Mouse (Mus musculus) kidney, embryonic 14.5 days (tissue): ENCODE data around the gene B430218F22Rik. TPM values are rescaled to one million over a fixed set of nuclear protein-coding genes. Genes with fewer than 3 reads are reported as not detected.

Source experiments
- ATAC-seq: fragments of 200-750 bp; cut with Nextera tagmentation; 2 replicates; pipeline ENCODE4 v1.8.0; 2017; ENCODE audit warnings: moderate number of reproducible peaks, mild to moderate bottlenecking, moderate TSS enrichment, moderate library complexity; ENCODE audit not compliant: low FRiP score, low TSS enrichment
- H3K27ac ChIP-seq: fragments of 300-500 bp; sonication (generic); 2 replicates; pipeline ENCODE4 v1.5.1; 2014; ENCODE audit warnings: low read depth, mild to moderate bottlenecking, low read length, moderate library complexity, mixed read lengths
- H3K27me3 ChIP-seq: fragments of 300-500 bp; sonication (generic); 2 replicates; pipeline ENCODE4 v1.6.1; 2014; ENCODE audit warnings: mild to moderate bottlenecking, low read length; ENCODE audit not compliant: control insufficient read depth, insufficient read depth
- H3K36me3 ChIP-seq: fragments of 300-500 bp; sonication (generic); 2 replicates; pipeline ENCODE4 v1.6.1; 2014; ENCODE audit warnings: low read length, mixed read lengths; ENCODE audit not compliant: control insufficient read depth, insufficient read depth
- H3K4me1 ChIP-seq: fragments of 300-500 bp; sonication (generic); 2 replicates; pipeline ENCODE4 v1.6.1; 2014; ENCODE audit warnings: low read length, mixed read lengths; ENCODE audit not compliant: control insufficient read depth, insufficient read depth
- H3K4me2 ChIP-seq: fragments of 300-500 bp; sonication (generic); replicated peaks from 2 replicates; pipeline ENCODE4 v1.6.1; 2014; ENCODE audit warnings: low read depth, mild to moderate bottlenecking, low read length
- H3K4me3 ChIP-seq: fragments of 300-500 bp; sonication (generic); 2 replicates; pipeline ENCODE4 v1.5.1; 2014; ENCODE audit warnings: mild to moderate bottlenecking, low read length
- H3K9ac ChIP-seq: fragments of 300-500 bp; sonication (generic); 2 replicates; pipeline ENCODE4 v1.6.1; 2014; ENCODE audit warnings: low read depth, mild to moderate bottlenecking, low read length, moderate library complexity
- H3K9me3 ChIP-seq: fragments of 300-500 bp; sonication (generic); 2 replicates; pipeline ENCODE4 v1.6.1; 2016; ENCODE audit warnings: low read length; ENCODE audit not compliant: control insufficient read depth
- WGBS: fragments of 180-500 bp; shearing (Covaris S2); extraction: QIAGEN DNeasy Blood & Tissue Kit; methylation state at CpG from one replicate; pipeline ENCODE4 v1.1.7; 2014; 5-methylcytosine and 5-hydroxymethylcytosine counted together
- polyA plus RNA-seq: library from polyadenylated mRNA; unstranded; fragments of >200 nt; fragmentation: Nextera tagmentation; extraction: Ambion mirVana; gene quantifications from 2 replicates; pipeline ENCODE4 v1.2.1, GENCODE M21; 2014

Gene B430218F22Rik
- polyA plus RNA-seq, 1 experiment from 2014 or later: 1.2 TPM

DNA sequence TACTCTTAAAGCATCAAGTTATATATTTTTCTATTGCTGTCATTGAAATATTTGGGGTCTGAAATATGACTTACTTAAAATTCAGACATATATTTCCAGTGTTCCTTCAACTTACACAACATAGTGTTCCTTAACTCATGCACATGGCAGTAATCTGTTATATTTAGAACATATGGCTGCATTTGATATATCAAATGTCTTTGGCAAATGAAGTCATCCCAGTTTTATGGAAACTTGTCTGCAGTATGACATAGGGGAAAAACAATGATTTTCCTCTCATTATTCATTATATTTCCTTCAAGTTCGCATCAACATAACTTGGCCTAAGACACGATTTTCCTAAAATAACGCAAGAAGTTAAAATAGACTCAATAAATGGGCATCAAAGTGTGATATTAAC, 9.4 kb downstream of the B430218F22Rik start:
- H3K9me3 ChIP-seq: no peaks in the 10 kb centered on the region
- no peaks in the 10 kb centered on the region for H3K36me3 ChIP-seq
- H3K4me1 ChIP-seq: no peaks in the 10 kb centered on the region
- H3K4me3 ChIP-seq: no peak overlapping the region
- H3K27ac ChIP-seq: no peak overlapping the region
- WGBS: 88% methylated on average over 3 of the region's 3 CpGs
- ATAC-seq: no peak
- no peaks in the 10 kb centered on the region for H3K27me3 ChIP-seq
- H3K4me2 ChIP-seq: no peak overlapping the region
- no peak overlapping the region for H3K9ac ChIP-seq

DNA sequence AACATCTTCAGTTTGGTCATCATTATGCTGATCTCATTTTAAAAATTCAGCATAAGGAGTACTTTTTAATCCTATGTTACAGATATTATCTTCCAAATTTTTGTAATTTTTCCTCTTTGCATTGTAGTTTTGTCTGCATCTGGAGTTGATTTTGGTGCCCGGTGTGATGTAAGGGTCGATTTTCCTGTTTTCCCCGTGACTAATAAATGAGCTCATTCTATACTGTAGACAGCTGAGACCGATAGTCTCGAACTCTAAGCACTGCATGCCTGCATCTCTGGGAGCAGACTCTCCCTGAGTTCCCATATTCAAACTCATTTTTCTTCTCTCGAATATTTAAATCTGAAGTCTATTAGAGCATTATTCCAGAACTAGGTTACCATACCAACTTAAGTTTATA, 13.9 kb downstream of the B430218F22Rik start:
- H3K4me3 ChIP-seq: no peak overlapping the region
- H3K4me1 ChIP-seq: no peaks in the 10 kb centered on the region
- no peaks in the 10 kb centered on the region for H3K36me3 ChIP-seq
- 81% methylated on average over 6 of the region's 6 CpGs for WGBS
- no peaks in the 10 kb centered on the region for H3K9me3 ChIP-seq
- ATAC-seq: no peak
- 0 out of 2 replicates have a peak, but pooled peaks cover 4% of the 10 kb centered on the region for H3K27me3 ChIP-seq
- no peak overlapping the region for H3K27ac ChIP-seq
- no peak overlapping the region for H3K4me2 ChIP-seq
- no peak overlapping the region for H3K9ac ChIP-seq

DNA sequence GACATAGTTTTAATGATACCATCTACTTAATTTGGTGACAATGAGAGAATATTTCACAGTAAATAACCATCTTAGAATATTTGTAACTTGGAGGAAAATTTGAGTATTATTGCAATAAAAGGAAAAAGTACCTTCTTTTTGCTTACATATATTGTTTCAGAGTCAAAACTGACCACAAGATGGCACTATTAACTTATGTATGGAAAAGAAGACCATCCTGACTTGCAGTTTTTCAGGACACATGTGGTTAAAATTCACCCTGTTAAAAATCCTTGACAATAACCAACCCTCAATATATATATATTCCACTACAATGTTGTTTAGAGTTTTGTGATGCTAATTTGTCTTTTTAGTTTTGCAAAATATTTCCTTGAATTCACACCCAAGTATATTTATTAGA, 17.1 kb downstream of the B430218F22Rik start:
- H3K4me1 ChIP-seq: no peaks in the 10 kb centered on the region
- H3K27me3 ChIP-seq: 0 out of 2 replicates have a peak, but pooled peaks cover 4% of the 10 kb centered on the region
- H3K4me2 ChIP-seq: no peak overlapping the region
- H3K36me3 ChIP-seq: no peaks in the 10 kb centered on the region
- H3K9ac ChIP-seq: no peak overlapping the region
- ATAC-seq: no peak
- no peak overlapping the region for H3K4me3 ChIP-seq
- no peaks in the 10 kb centered on the region for H3K9me3 ChIP-seq
- H3K27ac ChIP-seq: no peak overlapping the region

DNA sequence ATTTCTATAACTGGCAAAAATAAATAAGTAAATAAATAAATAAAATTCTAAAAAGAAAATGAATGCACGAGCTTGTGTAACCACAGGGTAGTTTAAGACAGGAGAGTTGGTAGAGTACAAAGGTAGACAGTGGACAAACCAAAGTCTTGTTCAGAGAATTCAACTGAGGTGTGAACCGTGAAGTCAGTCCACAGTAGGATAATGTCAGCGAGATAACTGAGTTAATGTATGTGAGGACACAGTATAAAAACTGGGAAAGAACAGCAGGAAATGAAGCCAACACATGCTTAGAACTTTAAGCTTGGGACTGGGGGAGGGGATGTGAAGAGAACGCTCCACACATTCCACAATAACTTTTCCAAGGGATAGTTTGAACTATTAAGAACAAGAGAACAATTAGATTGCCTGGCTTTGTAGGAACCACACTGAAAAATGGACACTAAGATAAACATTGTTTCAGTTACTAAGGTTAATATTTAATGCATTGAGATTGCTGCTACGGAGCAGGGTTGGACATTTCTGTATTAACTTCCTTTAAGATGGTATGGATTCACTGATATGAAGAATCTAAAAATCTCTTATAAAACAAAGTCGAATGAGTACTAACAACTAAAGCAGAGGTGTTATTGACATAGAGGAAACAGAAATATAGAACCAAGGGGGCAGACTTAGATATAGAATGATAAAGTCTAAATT, 25.0 kb downstream of the B430218F22Rik start:
- WGBS: 69% methylated on average over 6 of the region's 6 CpGs
- no peaks in the 10 kb centered on the region for H3K4me1 ChIP-seq
- H3K9me3 ChIP-seq: no peaks in the 10 kb centered on the region
- 0 out of 2 replicates have a peak, but pooled peaks have one; percentile 35 for ATAC-seq
- no peak overlapping the region for H3K9ac ChIP-seq
- H3K36me3 ChIP-seq: no peaks in the 10 kb centered on the region
- H3K27me3 ChIP-seq: no peaks in the 10 kb centered on the region
- H3K4me2 ChIP-seq: no peak overlapping the region
- H3K27ac ChIP-seq: no peak overlapping the region
- no peak overlapping the region for H3K4me3 ChIP-seq

DNA sequence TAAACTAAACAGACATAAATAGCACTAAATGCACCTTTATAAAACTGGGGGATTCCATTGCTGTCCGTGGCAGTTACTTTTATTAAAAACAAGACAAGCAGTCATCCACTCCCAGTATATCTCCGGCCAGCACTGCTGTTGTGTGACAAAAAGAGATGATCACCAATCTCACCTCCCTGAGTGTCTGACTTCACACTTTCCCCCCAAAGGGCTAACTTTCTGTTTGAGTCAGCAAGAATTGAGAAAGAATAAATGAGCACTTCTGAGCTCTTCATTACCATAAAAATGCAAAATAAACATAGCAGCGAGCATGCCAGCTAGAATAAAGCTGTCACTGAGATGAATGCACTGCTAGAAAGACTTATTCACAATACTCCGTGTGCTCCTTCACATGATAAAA, 31.7 kb downstream of the B430218F22Rik start:
- ATAC-seq: no peak
- WGBS: 48% methylated on average over 4 of the region's 4 CpGs
- no peaks in the 10 kb centered on the region for H3K4me1 ChIP-seq
- no peaks in the 10 kb centered on the region for H3K27me3 ChIP-seq
- H3K4me3 ChIP-seq: no peak overlapping the region
- no peak overlapping the region for H3K9ac ChIP-seq
- no peaks in the 10 kb centered on the region for H3K36me3 ChIP-seq
- no peaks in the 10 kb centered on the region for H3K9me3 ChIP-seq
- no peak overlapping the region for H3K4me2 ChIP-seq
- no peak overlapping the region for H3K27ac ChIP-seq

DNA sequence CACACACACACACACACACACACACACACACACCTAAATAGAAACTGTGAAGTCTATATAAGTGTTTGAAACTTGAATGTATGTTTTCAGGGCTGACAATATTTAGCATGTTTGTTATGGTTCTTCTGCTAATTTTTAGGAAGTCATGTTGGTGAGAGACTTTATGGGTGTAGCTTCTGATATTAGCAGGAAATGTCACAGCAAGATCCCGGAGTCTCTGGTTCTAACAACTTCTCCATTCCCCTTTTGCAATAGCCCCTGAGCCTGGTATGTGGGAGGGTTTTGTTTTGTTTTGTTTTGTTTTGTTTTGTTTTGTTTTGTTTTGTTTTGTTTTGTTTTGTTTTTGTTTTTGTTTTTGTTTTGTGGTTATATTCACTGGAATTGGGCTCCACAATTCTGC, 34.0 kb downstream of the B430218F22Rik start:
- 84% methylated on average over 1 of the region's 1 CpGs for WGBS
- Histone ChIP-seq H3K4me1 (no peaks in the 10 kb centered on the region), H3K36me3 (no peaks in the 10 kb centered on the region), H3K9me3 (no peaks in the 10 kb centered on the region), H3K9ac (no peak overlapping the region), H3K4me3 (no peak overlapping the region), H3K4me2 (no peak overlapping the region), H3K27me3 (no peaks in the 10 kb centered on the region), H3K27ac (no peak overlapping the region)
- no peak for ATAC-seq

DNA sequence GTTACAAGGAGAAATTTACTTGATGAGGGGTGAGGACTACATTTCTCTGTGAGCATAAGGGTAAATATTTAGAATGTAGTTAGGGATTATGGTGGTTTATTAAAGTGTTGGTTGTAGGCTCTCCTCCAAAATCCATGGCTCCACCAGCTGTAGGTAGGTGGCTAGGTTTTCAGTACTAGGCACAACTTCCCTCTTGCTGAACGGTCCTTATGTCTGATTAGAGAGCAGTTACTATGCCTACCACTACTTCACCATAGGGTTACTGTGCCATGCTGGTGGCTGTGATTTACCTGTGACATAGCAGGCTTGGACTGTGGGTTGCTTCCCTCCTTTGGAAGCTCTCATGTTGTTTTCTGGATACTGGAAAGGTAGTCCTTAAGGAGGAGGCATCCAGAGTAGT, 34.4 kb downstream of the B430218F22Rik start:
- 89% methylated on average over 1 of the region's 1 CpGs for WGBS
- no peak for ATAC-seq
- no peaks in the 10 kb centered on the region for H3K4me1 ChIP-seq
- no peak overlapping the region for H3K27ac ChIP-seq
- no peaks in the 10 kb centered on the region for H3K36me3 ChIP-seq
- H3K4me3 ChIP-seq: no peak overlapping the region
- no peaks in the 10 kb centered on the region for H3K9me3 ChIP-seq
- no peaks in the 10 kb centered on the region for H3K27me3 ChIP-seq
- no peak overlapping the region for H3K4me2 ChIP-seq
- no peak overlapping the region for H3K9ac ChIP-seq

Other genes starting within 250 kb of the B430218F22Rik start
- 38.8 and 41.4 TPM in 2 replicates for gene Mrps30, start 622 bp downstream of the B430218F22Rik start, polyA plus RNA-seq